Mouse (Mus musculus) mammary gland, adult 2 months (tissue): ENCODE results near the gene Hjurp. TPM values are rescaled to one million over a fixed set of nuclear protein-coding genes. Genes with fewer than 3 reads are reported as not detected.

Experiments
- polyA plus RNA-seq: library from polyadenylated mRNA; depleted of rRNA; stranded (reverse); fragments of >200 nt; gene quantifications from 2 replicates; pipeline ENCODE4 v1.2.3, GENCODE M21; 2012; ENCODE audit warnings: low replicate concordance; rRNA removed

Hjurp gene
- 34.6 and 70.9 TPM in 2 replicates for polyA plus RNA-seq

DNA sequence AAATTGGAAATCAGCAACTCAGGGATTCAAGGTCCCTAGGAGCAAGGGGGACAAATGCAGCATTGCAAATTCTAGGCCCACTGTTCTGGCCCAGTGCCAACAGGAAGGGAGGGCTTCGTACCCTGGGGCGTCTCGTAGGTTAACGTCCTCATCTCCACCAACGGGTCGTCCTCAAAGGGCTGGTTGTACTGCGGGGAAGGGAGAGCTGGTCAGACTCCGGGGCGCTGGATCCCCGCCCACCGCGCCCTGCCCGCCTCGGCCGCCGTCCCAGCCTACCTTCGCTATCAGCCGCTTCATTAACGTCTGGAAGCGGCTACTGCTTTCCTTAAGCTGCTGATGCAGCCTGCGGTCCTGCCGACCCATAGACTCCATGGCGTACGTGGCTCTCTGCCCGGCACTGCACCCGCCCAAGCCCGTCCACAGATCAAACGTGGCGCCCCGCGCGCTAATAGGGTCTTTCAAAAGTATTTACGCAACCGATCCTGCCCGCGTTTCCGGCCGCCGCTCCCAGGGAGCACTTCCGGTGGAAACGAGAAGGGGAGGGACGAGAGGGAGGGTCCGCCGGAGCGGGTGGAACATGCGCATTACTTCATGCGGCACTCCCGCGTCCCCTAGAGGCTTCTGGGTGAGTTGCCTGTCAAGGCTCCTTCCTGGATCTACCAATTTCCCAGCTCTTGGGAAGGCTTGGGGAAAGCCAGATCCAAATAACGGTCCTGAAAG is at the start of gene Hjurp, which contains the start of gene Trpm8:
TSS of gene Hjurp (minus strand) at position 536 of the 720 bp plus-strand sequence.
TSS of gene Trpm8 (plus strand) at position 564 of the 720 bp plus-strand sequence.

DNA sequence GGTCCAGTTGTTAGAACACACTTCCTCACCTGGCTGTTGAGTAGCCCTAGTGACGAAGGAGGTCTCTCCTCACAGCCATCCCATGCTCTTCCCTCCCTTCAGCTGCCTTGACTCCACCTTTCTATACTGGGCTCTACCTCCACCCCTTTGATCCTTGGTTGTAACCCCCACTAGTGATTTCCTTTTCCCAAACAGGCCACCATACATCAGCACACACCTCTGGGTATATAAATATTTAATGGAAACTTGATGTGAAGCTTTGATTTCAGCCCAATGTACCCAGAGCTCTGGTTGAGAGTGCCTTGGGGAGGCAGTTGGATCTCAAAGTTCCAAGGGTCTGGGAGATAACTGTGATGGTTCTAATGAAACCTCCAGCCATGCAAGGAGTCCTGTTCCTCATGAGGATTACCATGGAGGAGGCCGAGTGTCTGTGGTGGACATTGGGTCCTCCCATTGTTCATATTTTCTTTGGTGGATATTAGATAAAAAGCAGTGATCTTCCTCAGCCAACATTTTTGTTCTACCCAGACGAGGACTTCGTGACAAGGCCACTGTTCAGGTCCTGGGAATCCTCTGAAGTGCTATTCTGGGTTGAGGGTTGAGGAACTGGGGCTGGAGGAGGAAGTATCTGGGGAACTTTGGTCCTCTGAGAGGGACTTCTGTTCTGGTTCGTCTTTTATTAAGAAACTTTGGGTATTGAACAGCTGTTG is 50.6 kb downstream of the Hjurp start, which contains the start of gene Mroh2a:
TSS of gene Mroh2a (plus strand) at position 317 of the 710 bp plus-strand sequence.

Other genes with a start within 250 kb of the Hjurp start
- not detected in 2 replicates for gene Ugt1a10, start 222.2 kb downstream of the Hjurp start, polyA plus RNA-seq
- gene Ugt1a9, start 206.8 kb downstream of the Hjurp start, polyA plus RNA-seq: 0.10 and 0.30 TPM in 2 replicates
- gene Ugt1a8, start 189.8 kb downstream of the Hjurp start, polyA plus RNA-seq: 0.11 TPM in 1 of 2 replicates, not detected in the other
- gene Ugt1a7c, start 182.6 kb downstream of the Hjurp start, polyA plus RNA-seq: 2.8 and 3.6 TPM in 2 replicates
- 18.2 and 37.5 TPM in 2 replicates for gene Ugt1a6b, start 174.4 kb downstream of the Hjurp start, polyA plus RNA-seq
- gene Ugt1a6a, start 142.8 kb downstream of the Hjurp start, polyA plus RNA-seq: 24.6 and 50.6 TPM in 2 replicates
- 0.10 and 0.46 TPM in 2 replicates for gene Ugt1a5, start 111.6 kb downstream of the Hjurp start, polyA plus RNA-seq
- gene Ugt1a2, start 77.0 kb downstream of the Hjurp start, polyA plus RNA-seq: 0.16 and 0.23 TPM in 2 replicates
- 0.52 and 1.2 TPM in 2 replicates for gene Dnajb3, start 71.9 kb downstream of the Hjurp start, polyA plus RNA-seq
- gene Ugt1a1, start 65.7 kb downstream of the Hjurp start, polyA plus RNA-seq: 0.66 and 2.0 TPM in 2 replicates
- gene Mroh2a, start 50.6 kb downstream of the Hjurp start, polyA plus RNA-seq: 0.16 TPM in 2 replicates
- gene Trpm8, start within 50 bp of the Hjurp start, polyA plus RNA-seq: 0.05 TPM in 1 of 2 replicates, not detected in the other
- gene Spp2, start 129.3 kb upstream of the Hjurp start, polyA plus RNA-seq: 0.13 and 0.69 TPM in 2 replicates
- gene Glrp1, start 232.4 kb upstream of the Hjurp start, polyA plus RNA-seq: not detected in 2 replicates